Mouse (Mus musculus) embryonic facial prominence, embryonic 13.5 days (tissue): ENCODE results near the gene Napb. TPM values are rescaled to one million over a fixed set of nuclear protein-coding genes. Genes with fewer than 3 reads are reported as not detected.
"Not testable (repeated sequence)": the region's sequence is repeated elsewhere in the genome, so short reads cannot be mapped to it uniquely, and the experiment has no call there.

Experiments used
- ATAC-seq: fragments of 200-750 bp; cut with Nextera tagmentation; 2 replicates; pipeline ENCODE4 v1.8.0; 2017; ENCODE audit warnings: low read depth; ENCODE audit not compliant: insufficient number of reproducible peaks, insufficient read depth, low FRiP score, low TSS enrichment
- H3K27ac ChIP-seq: fragments of 300-500 bp; sonication (generic); 2 replicates; pipeline ENCODE4 v1.5.1; 2015; ENCODE audit warnings: moderate library complexity, mild to moderate bottlenecking, inconsistent platforms
- H3K27me3 ChIP-seq: fragments of 300-500 bp; sonication (generic); 2 replicates; pipeline ENCODE4 v1.6.1; 2015; ENCODE audit warnings: mild to moderate bottlenecking, inconsistent platforms
- H3K36me3 ChIP-seq: fragments of 300-500 bp; sonication (generic); 2 replicates; pipeline ENCODE4 v1.6.1; 2015; ENCODE audit warnings: mild to moderate bottlenecking, inconsistent platforms
- H3K4me1 ChIP-seq: fragments of 300-500 bp; sonication (generic); 2 replicates; pipeline ENCODE4 v1.6.1; 2015; ENCODE audit warnings: inconsistent platforms
- H3K4me2 ChIP-seq: fragments of 300-500 bp; sonication (generic); 2 replicates; pipeline ENCODE4 v1.6.1; 2015; ENCODE audit warnings: moderate library complexity, mild to moderate bottlenecking, inconsistent platforms
- H3K4me3 ChIP-seq: fragments of 300-500 bp; sonication (generic); 2 replicates; pipeline ENCODE4 v1.5.1; 2015; ENCODE audit warnings: mild to moderate bottlenecking, inconsistent platforms
- H3K9ac ChIP-seq: fragments of 300-500 bp; sonication (generic); 2 replicates; pipeline ENCODE4 v1.6.1; 2015; ENCODE audit warnings: mild to moderate bottlenecking, inconsistent platforms
- H3K9me3 ChIP-seq: fragments of 300-500 bp; sonication (generic); 2 replicates; pipeline ENCODE4 v1.6.1; 2016; ENCODE audit warnings: inconsistent platforms
- WGBS: fragments of 180-500 bp; shearing (Covaris S2); methylation state at CpG from one replicate; pipeline ENCODE4 v1.1.7; 2015; ENCODE audit warnings: mixed read lengths; 5-methylcytosine and 5-hydroxymethylcytosine counted together
- polyA plus RNA-seq: library from polyadenylated mRNA; unstranded; fragments of >200 nt; fragmentation: Nextera tagmentation; extraction: Ambion mirVana; gene quantifications from 2 replicates; pipeline ENCODE4 v1.2.1, GENCODE M21; 2015

Gene Napb
- 4.2 and 5.4 TPM in 2 replicates for polyA plus RNA-seq

- peak within 1 kb of the TSS; percentile 82 for H3K9ac ChIP-seq
- peak; percentile 98 for ATAC-seq
- peak within 1 kb of the TSS; percentile 75 for H3K4me3 ChIP-seq
- H3K4me2 ChIP-seq = peak within 1 kb of the TSS; percentile 93
- no peaks in the 10 kb centered on the region for H3K9me3 ChIP-seq
- 4% methylated on average over 18 of the region's 18 CpGs for WGBS
- no peaks in the 10 kb centered on the region for H3K27me3 ChIP-seq
- H3K36me3 ChIP-seq = no peaks in the 10 kb centered on the region
- H3K4me1 ChIP-seq = peaks cover 12% of the 10 kb centered on the region
- H3K27ac ChIP-seq = 0 out of 2 replicates have a peak within 1 kb of the TSS, but pooled peaks have one; percentile 39
Observed at GRCm38 (mm10) chr2:148732327-148733000, at the start of gene Napb. Gene Napb (minus strand): TSS chr2:148732467.

- 16% methylated on average over 1 of the region's 1 CpGs for WGBS
- H3K27ac ChIP-seq = no peak within 1 kb of the TSS
Observed at GRCm38 (mm10) chr2:148781709-148782108, 49.4 kb upstream of the Napb start, which contains the start of gene 8030411F24Rik. Gene 8030411F24Rik (plus strand): TSS chr2:148782009.

GRCm38 (mm10) chr2:148771397-148771796, 39.1 kb upstream of the Napb start, which contains the start of gene Cst11:
Gene Cst11 (minus strand): TSS chr2:148771497.
- WGBS = 80% methylated on average over 4 of the region's 4 CpGs
- H3K36me3 ChIP-seq, H3K9ac ChIP-seq, H3K4me2 ChIP-seq, H3K4me3 ChIP-seq, H3K27me3 ChIP-seq, ATAC-seq, H3K4me1 ChIP-seq, H3K9me3 ChIP-seq, H3K27ac ChIP-seq: not testable (repeated sequence)

More at GRCm38 (mm10) chr2:148781709-148782108, 49.4 kb upstream of the Napb start, which contains the start of gene 8030411F24Rik:
- Histone ChIP-seq H3K4me1 (no peaks in the 10 kb centered on the region), H3K27me3 (no peaks in the 10 kb centered on the region), H3K4me3 (no peak within 1 kb of the TSS), H3K36me3 (no peaks in the 10 kb centered on the region), H3K9me3 (no peaks in the 10 kb centered on the region), H3K9ac (no peak within 1 kb of the TSS), H3K4me2 (no peak within 1 kb of the TSS)
- ATAC-seq = no peak

- Histone ChIP-seq H3K4me2 (no peak overlapping the region), H3K9me3 (no peaks in the 10 kb centered on the region), H3K4me3 (no peak overlapping the region), H3K27me3 (no peaks in the 10 kb centered on the region), H3K9ac (no peak overlapping the region), H3K36me3 (no peaks in the 10 kb centered on the region), H3K27ac (no peak overlapping the region), H3K4me1 (no peaks in the 10 kb centered on the region)
- ATAC-seq = no peak
- WGBS = 96% methylated on average over 1 of the region's 1 CpGs
Observed at GRCm38 (mm10) chr2:148763648-148764388, 31.6 kb upstream of the Napb start.

GRCm38 (mm10) chr2:148754310-148754846, 22.1 kb upstream of the Napb start:
- H3K27me3 ChIP-seq = no peaks in the 10 kb centered on the region
- ATAC-seq = no peak
- H3K9ac ChIP-seq = no peak overlapping the region
- no peak overlapping the region for H3K4me3 ChIP-seq
- H3K4me1 ChIP-seq = no peaks in the 10 kb centered on the region
- no peaks in the 10 kb centered on the region for H3K36me3 ChIP-seq
- no peaks in the 10 kb centered on the region for H3K9me3 ChIP-seq
- H3K4me2 ChIP-seq = no peak overlapping the region
- H3K27ac ChIP-seq = no peak overlapping the region
- 64% methylated on average over 1 of the region's 1 CpGs for WGBS

- Histone ChIP-seq H3K27ac (no peak overlapping the region), H3K9me3 (no peaks in the 10 kb centered on the region), H3K4me1 (no peaks in the 10 kb centered on the region), H3K4me2 (peak overlapping the region; percentile 58), H3K9ac (no peak overlapping the region), H3K36me3 (no peaks in the 10 kb centered on the region), H3K4me3 (peak overlapping the region; percentile 29; the same call in 1 of the 2 replicates), H3K27me3 (no peaks in the 10 kb centered on the region)
- ATAC-seq = no peak
- WGBS = 18% methylated on average over 15 of the region's 15 CpGs
Observed at GRCm38 (mm10) chr2:148751893-148752813, 19.9 kb upstream of the Napb start.

GRCm38 (mm10) chr2:148750058-148750457, 17.8 kb upstream of the Napb start, which contains the start of gene Cstl1:
Gene Cstl1 (plus strand): TSS chr2:148750358.
- H3K4me3 ChIP-seq = no peak within 1 kb of the TSS
- H3K4me2 ChIP-seq = no peak within 1 kb of the TSS
- H3K27me3 ChIP-seq = no peaks in the 10 kb centered on the region
- H3K27ac ChIP-seq = no peak within 1 kb of the TSS
- H3K4me1 ChIP-seq = no peaks in the 10 kb centered on the region
- WGBS = 72% methylated on average over 1 of the region's 1 CpGs
- no peaks in the 10 kb centered on the region for H3K36me3 ChIP-seq
- ATAC-seq = no peak
- no peaks in the 10 kb centered on the region for H3K9me3 ChIP-seq
- no peak within 1 kb of the TSS for H3K9ac ChIP-seq

- WGBS = 76% methylated on average over 3 of the region's 3 CpGs
- Histone ChIP-seq H3K4me2 (no peak overlapping the region), H3K9ac (no peak overlapping the region), H3K4me1 (no peaks in the 10 kb centered on the region), H3K4me3 (no peak overlapping the region), H3K27ac (no peak overlapping the region), H3K27me3 (no peaks in the 10 kb centered on the region), H3K9me3 (no peaks in the 10 kb centered on the region), H3K36me3 (no peaks in the 10 kb centered on the region)
- no peak for ATAC-seq
Observed at GRCm38 (mm10) chr2:148743846-148744407, 11.7 kb upstream of the Napb start.

GRCm38 (mm10) chr2:148743001-148743400, 10.7 kb upstream of the Napb start:
- no peaks in the 10 kb centered on the region for H3K36me3 ChIP-seq
- no peak for ATAC-seq
- WGBS = 78% methylated on average over 3 of the region's 3 CpGs

GRCm38 (mm10) chr2:148731614-148732326, 497 bp downstream of the Napb start:
- no peak; the same call in 1 of the 2 replicates for ATAC-seq
- 0 out of 2 replicates have a peak overlapping the region, but pooled peaks have one; percentile 39 for H3K27ac ChIP-seq
- WGBS = under 1% methylated on average over 35 of the region's 35 CpGs

More at GRCm38 (mm10) chr2:148743001-148743400, 10.7 kb upstream of the Napb start:
- no peak overlapping the region for H3K9ac ChIP-seq
- H3K4me3 ChIP-seq = no peak overlapping the region
- H3K27ac ChIP-seq = no peak overlapping the region
- H3K9me3 ChIP-seq = no peaks in the 10 kb centered on the region
- no peaks in the 10 kb centered on the region for H3K27me3 ChIP-seq
- no peaks in the 10 kb centered on the region for H3K4me1 ChIP-seq
- H3K4me2 ChIP-seq = no peak overlapping the region

More at GRCm38 (mm10) chr2:148731614-148732326, 497 bp downstream of the Napb start:
- Histone ChIP-seq H3K4me1 (peaks cover 12% of the 10 kb centered on the region), H3K36me3 (no peaks in the 10 kb centered on the region), H3K4me3 (peak overlapping the region; percentile 75), H3K27me3 (no peaks in the 10 kb centered on the region), H3K9ac (peak overlapping the region; percentile 82), H3K4me2 (peak overlapping the region; percentile 93), H3K9me3 (no peaks in the 10 kb centered on the region)
